Mouse (Mus musculus): ENCODE results near the gene Pkp1.

DNA sequence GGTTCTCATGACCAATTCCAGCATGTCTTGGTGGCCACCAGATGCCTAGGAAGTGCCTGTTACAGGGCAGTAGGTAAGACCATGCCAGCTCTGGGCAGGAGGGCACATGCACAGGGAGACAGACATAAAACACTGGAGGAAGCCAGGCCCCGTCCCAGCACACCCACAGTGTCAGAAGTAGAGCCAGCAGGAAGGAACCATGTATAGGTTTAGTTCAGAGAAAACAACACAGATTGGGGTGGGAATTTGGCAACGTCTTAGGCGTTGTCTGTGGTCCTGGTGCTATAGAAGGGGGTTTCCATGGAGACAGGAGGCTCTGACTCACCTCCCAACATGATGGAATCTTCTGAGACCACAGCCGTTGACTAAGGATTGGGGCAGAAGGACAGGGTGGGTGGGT lies 27.2 kb upstream of the Pkp1 start:
- TF ChIP-seq GATA1 (IDR thresholded peaks at IDR 0.05; ENCODE audit: low read length): no peak
- no peak for TF ChIP-seq TAL1 (IDR thresholded peaks at IDR 0.05; ENCODE audit: low read length)
